8 mouse cellular contexts compared by ENCODE assay signal in the genomic region with DNA sequence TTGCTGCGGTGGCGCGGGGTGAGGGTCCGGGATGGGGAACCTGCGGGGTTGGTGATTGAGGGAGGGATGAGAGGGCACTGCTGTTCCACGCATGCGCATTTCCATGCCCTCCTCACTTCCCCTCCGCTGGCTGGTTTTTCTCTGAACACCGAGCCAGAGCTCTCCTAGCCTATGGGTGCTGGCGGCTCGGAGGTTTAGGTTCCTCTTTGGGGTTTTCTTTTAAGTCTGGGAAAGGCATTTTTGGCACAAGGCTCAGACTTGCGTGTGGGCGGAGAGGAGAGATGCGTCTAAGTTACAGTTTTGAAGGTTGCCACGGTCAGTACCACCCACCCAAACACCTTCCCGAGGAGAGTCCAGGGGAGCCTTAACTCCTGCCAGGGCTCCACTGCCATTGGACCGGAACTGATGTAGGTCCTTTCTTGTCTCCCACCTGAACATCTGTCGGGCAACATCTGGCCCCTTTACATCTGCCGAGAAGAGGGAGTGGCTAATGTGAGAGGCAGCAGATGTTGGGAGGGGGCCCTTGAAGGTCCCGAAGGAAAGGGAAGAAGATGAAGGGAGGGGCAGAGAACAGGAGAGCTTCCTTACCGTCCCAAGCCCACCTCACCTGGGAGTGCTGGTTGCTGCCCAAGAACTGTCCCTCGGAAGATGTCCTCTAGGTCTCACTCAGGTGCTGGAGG. TPM values are rescaled to one million over a fixed set of nuclear protein-coding genes. Genes with fewer than 3 reads are reported as not detected.
A peak's percentile ranks its signal among the peaks of the same experiment; 100 is the strongest.
DNase-seq lines count a peak whose midpoint lies in the region; ATAC-seq and TF ChIP-seq lines count a peak whose summit lies in the region.

No protein-coding gene starts in this region.

- H3K4me2 ChIP-seq in kidney, postnatal 0 days (ENCODE audit: low read length), result peak overlapping the region; percentile 49
- peak overlapping the region; percentile 48 for H3K4me2 ChIP-seq in liver, embryonic 13.5 days
- H3K4me2 ChIP-seq in neural tube, embryonic 13.5 days, result peak overlapping the region; percentile 57

- no peak overlapping the region for H3K27ac ChIP-seq in kidney, postnatal 0 days
- no peak overlapping the region for H3K27ac ChIP-seq in liver, embryonic 13.5 days
- H3K27ac ChIP-seq in neural tube, embryonic 13.5 days (replicated peaks), result no peak overlapping the region

- no peak overlapping the region for H3K9ac ChIP-seq in kidney, postnatal 0 days (ENCODE audit: low read depth, low read length)
- H3K9ac ChIP-seq in liver, embryonic 13.5 days, result no peak overlapping the region; the same call in 1 of the 2 replicates
- H3K9ac ChIP-seq in neural tube, embryonic 13.5 days, result peak overlapping the region; percentile 58; the same call in 1 of the 2 replicates

- peak; percentile 54 for DNase-seq in kidney, postnatal 0 days (ENCODE audit: low spot score)
- no peak for DNase-seq in kidney, adult 8-10 months
- DNase-seq in MEL-GATA-1-ER (ENCODE audit: extremely low read depth, low read depth), result peak; percentile 80
- DNase-seq in liver, embryonic 13.5 days, result no peak
- no peak for DNase-seq in urinary bladder, postnatal 36 days (ENCODE audit: low spot score in 2 of 2)
- DNase-seq in right cerebral cortex, adult 18-20 months, result no peak

- peak overlapping the region; percentile 10; the same call in 1 of the 2 replicates for H3K4me3 ChIP-seq in kidney, postnatal 0 days (replicated peaks; ENCODE audit: low read depth, low read length)
- H3K4me3 ChIP-seq in liver, embryonic 13.5 days (replicated peaks), result peak overlapping the region; percentile 8; the same call in 1 of the 2 replicates
- peak overlapping the region; percentile 27 for H3K4me3 ChIP-seq in neural tube, embryonic 13.5 days

- H3K27me3 ChIP-seq in kidney, postnatal 0 days (ENCODE audit: insufficient read depth, low read length), result no peaks in the 10 kb centered on the region
- peaks cover 22% of the 10 kb centered on the region for H3K27me3 ChIP-seq in liver, embryonic 13.5 days
- peaks cover 19% of the 10 kb centered on the region for H3K27me3 ChIP-seq in neural tube, embryonic 13.5 days

- no peaks in the 10 kb centered on the region for H3K9me3 ChIP-seq in kidney, postnatal 0 days (replicated peaks; ENCODE audit: low read length)
- H3K9me3 ChIP-seq in liver, embryonic 13.5 days (replicated peaks), result no peaks in the 10 kb centered on the region
- no peaks in the 10 kb centered on the region for H3K9me3 ChIP-seq in neural tube, embryonic 13.5 days

- no peak for ATAC-seq in kidney, postnatal 0 days (replicated peaks; ENCODE audit: low FRiP score, low read depth)
- ATAC-seq in granulocyte monocyte progenitor cell, adult 5-6 weeks (replicated peaks; ENCODE audit: poor library complexity, severe bottlenecking), result peak; percentile 88
- ATAC-seq in liver, embryonic 13.5 days (ENCODE audit: low read depth), result no peak
- peak; percentile 64; the same call in 1 of the 2 replicates for ATAC-seq in neural tube, embryonic 13.5 days (ENCODE audit: low read depth)

- H3K4me1 ChIP-seq in kidney, postnatal 0 days (replicated peaks; ENCODE audit: insufficient read depth, low read length), result 0 out of 2 replicates have a peak, but pooled peaks cover 6% of the 10 kb centered on the region
- peaks cover 14% of the 10 kb centered on the region for H3K4me1 ChIP-seq in liver, embryonic 13.5 days (replicated peaks)
- peaks cover 9% of the 10 kb centered on the region for H3K4me1 ChIP-seq in neural tube, embryonic 13.5 days (replicated peaks)

- 12% methylated on average over 22 of the region's 22 CpGs for WGBS in kidney, postnatal 0 days
- 12% methylated on average over 22 of the region's 22 CpGs for WGBS in liver, embryonic 13.5 days (ENCODE audit: insufficient replicate concordance)
- WGBS in neural tube, embryonic 13.5 days, result 18% methylated on average over 22 of the region's 22 CpGs

- no peak for TF ChIP-seq CTCF in kidney, postnatal 0 days (IDR thresholded peaks at IDR 0.05; ENCODE audit: low read depth)

- no peaks in the 10 kb centered on the region for H3K36me3 ChIP-seq in kidney, postnatal 0 days (ENCODE audit: insufficient read depth, low read length)
- no peaks in the 10 kb centered on the region for H3K36me3 ChIP-seq in liver, embryonic 13.5 days
- H3K36me3 ChIP-seq in neural tube, embryonic 13.5 days, result no peaks in the 10 kb centered on the region

RNA-seq across cellular contexts. Expression of a gene that starts 8.5 kb away (rescaled TPM):
- 0.05 TPM in 1 of 2 replicates, not detected in the other for polyA plus RNA-seq in kidney, postnatal 0 days (2015; fragmentation: Nextera tagmentation; extraction: Ambion mirVana)
- 45.8 and 50.6 TPM in 2 replicates for total RNA-seq in granulocyte monocyte progenitor cell, adult 5-6 weeks (2014; fragmentation: Nextera tagmentation)
- 5.8 and 7.2 TPM in 2 replicates for total RNA-seq in granulocyte monocyte progenitor cell, adult 5-6 weeks (2017)
- 0.79 and 0.83 TPM in 2 replicates for polyA plus RNA-seq in liver, embryonic 13.5 days (2015; fragmentation: Nextera tagmentation; extraction: Ambion mirVana)
- polyA plus RNA-seq in neural tube, embryonic 13.5 days (2015; fragmentation: Nextera tagmentation; extraction: Ambion mirVana), result 1.7 and 1.9 TPM in 2 replicates

Comparison
In these comparisons a context has a peak if more than half of its experiments do, and no peak if none do; other contexts are left out.
1. DNase-seq: peak in kidney, postnatal 0 days (single experiment) and MEL-GATA-1-ER (single experiment); none in kidney, adult 8-10 months (0 of 2), liver, embryonic 13.5 days (single experiment), urinary bladder, postnatal 36 days (0 of 2) and right cerebral cortex, adult 18-20 months (single experiment).
2. ATAC-seq: peak in granulocyte monocyte progenitor cell, adult 5-6 weeks (single experiment) and neural tube, embryonic 13.5 days (single experiment); none in kidney, postnatal 0 days (single experiment) and liver, embryonic 13.5 days (single experiment).
3. Peak in every context shown above with its lines, with median percentiles within 50 percentile points of each other: H3K4me2 ChIP-seq and H3K4me3 ChIP-seq.